Mouse (Mus musculus) kidney, adult 2 months (tissue): ENCODE measurements around the gene Gm29797.

Experiments used
- CTCF ChIP-seq: fragments of 200-500 bp; conservative IDR thresholded peaks from 2 replicates; pipeline ENCODE4 v1.5.1; 2011; ENCODE audit warnings: low read depth, mild to moderate bottlenecking, control low read depth, low read length, moderate library complexity, mixed read lengths; ENCODE audit not compliant: insufficient read depth, insufficient read length
- POLR2A ChIP-seq: fragments of 200-500 bp; IDR thresholded peaks from one replicate; pipeline ENCODE4 v1.6.1; 2011; ENCODE audit warnings: low read depth, low read length, control low read depth

- TF ChIP-seq POLR2A: no peak
- TF ChIP-seq CTCF: no peak
Observed at GRCm38 (mm10) chr2:181681978-181682377, 25.1 kb downstream of the Gm29797 start.
